Mouse (Mus musculus): ENCODE data around the gene Xxylt1. TPM values are rescaled to one million over a fixed set of nuclear protein-coding genes. Genes with fewer than 3 reads are reported as not detected.

Xxylt1 gene
- total RNA-seq, 2 experiments from 2014 or later, result 20.0 to 21.6 TPM

GRCm38 (mm10) chr16:31062918-31063317, 18.3 kb downstream of the Xxylt1 start:
- no peak for DNase-seq (ENCODE audit: extremely low spot score in 1 of 2, low spot score in 1 of 2)

DNA sequence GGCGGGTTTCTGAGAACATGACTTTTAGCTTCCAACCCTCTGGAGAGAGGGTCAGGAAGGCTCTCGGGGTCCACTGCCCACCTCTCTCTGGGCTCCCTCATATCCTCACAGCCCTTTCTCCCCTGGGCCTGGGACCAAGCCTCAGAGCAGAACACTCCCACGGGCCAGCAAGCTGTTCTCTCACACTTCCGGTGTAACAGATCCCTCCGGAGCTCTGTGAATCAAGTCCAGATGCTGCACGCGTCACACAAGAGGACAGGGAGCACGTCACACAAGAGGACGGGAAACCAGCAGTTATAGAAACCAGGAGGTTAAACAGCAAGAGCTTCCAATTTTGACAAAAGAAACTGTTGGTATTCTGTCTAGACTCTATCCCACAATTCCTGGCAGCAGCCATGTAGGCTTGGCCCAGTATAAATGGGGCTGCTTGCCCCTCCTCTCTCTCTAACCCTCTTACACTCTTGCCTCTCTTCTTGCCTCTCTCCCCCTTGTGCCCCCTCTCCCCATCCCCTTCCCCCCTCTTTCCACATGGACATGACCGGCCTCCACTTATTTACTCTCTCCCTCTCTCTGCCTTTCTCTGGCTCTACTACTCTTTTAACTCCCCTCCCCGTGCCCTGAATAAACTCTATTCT, 19.9 kb downstream of the Xxylt1 start:
- DNase-seq (ENCODE audit: extremely low spot score in 1 of 2, low spot score in 1 of 2), result no peak

DNA sequence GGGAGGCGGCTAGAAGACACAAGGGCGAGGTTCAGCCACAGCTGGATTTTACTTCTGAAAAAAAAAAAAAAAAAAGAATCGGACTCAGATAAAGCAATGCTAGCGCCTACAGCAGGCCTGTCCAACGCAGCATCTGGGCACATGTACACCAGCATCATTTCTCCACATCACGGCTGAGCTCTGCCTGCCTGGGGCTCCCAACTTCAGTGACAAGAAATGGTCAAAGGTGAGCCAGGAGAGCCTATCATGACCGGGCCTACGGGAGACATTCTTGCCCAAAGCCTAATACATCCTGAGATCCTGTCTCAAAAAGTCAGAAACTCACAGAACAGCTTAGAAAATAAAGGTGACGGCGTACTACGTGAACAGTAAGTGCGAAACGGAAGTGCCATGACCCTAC, 20.5 kb downstream of the Xxylt1 start:
- DNase-seq (ENCODE audit: extremely low spot score in 1 of 2, low spot score in 1 of 2), result no peak

DNA sequence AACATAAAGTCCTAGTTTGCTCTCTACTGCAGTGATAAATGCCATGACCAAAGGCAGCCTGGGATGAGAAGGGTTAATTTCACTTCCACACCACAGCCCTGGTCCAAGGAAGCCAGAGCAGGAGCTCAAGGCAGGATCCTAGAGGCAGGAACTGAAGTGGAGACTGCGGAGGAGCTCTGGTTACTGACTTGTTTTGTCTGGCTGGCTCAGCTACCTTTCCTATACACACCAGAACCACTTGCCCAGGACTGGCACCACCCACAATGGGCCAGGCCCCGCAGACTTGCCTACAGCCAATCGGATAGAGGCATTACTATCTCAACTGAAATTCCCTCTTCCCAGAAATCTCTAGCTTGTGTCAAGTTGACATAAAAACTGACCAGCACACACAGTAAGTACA, 21.0 kb downstream of the Xxylt1 start:
- no peak for DNase-seq (ENCODE audit: extremely low spot score in 1 of 2, low spot score in 1 of 2)

DNA sequence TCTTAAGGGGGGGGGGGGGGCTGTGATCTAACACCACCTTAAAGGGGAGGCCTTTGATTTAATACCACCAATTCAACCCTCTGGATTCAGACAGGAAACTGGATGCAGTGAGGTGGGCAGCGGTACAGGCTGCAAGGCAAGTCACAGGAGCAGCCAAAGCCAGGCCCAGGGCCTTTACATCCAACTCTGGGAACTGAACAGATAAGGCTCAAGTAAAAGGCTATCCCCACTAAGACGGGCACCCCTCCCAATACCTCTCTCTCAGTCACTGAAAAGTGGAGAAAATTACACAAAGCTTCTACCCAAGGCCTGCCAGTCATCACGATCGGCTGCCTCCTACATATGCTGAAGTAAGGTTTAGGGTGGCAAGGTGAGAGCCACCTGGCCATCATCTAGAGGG, 21.5 kb downstream of the Xxylt1 start:
- no peak for DNase-seq (ENCODE audit: extremely low spot score in 1 of 2, low spot score in 1 of 2)

- no peak for DNase-seq (ENCODE audit: extremely low spot score in 1 of 2, low spot score in 1 of 2)
Observed at GRCm38 (mm10) chr16:31052812-31053211, 28.4 kb downstream of the Xxylt1 start.

DNA sequence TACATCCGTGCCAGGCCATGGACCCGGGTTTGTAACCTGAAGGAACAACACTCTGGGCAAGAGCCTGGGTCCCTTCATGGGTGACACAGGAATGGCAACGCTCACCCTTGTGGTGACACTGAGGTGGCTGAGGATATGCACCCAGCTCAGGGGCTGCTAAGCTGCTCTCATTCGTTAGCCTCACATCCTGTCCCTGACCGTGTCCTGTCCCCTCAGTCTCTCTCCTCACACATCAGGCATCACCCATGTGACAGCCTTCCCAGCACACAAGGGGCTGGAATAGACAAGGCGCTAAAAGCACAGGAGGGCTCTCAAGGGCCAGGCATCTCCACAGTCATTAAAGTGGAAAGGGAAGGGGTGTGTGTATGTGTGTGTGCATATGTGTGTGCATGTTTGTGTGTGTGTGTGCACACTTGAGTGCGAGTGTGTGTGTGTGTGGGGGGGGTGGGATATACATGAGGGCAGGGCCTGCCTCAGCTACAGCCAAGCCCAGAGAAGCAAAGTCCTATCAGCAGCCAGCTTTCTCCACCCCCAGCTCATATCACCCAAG, 29.0 kb downstream of the Xxylt1 start:
- DNase-seq (ENCODE audit: extremely low spot score in 1 of 2, low spot score in 1 of 2), result no peak

GRCm38 (mm10) chr16:31050701-31051100, 30.5 kb downstream of the Xxylt1 start:
- DNase-seq (ENCODE audit: extremely low spot score in 1 of 2, low spot score in 1 of 2), result no peak

DNA sequence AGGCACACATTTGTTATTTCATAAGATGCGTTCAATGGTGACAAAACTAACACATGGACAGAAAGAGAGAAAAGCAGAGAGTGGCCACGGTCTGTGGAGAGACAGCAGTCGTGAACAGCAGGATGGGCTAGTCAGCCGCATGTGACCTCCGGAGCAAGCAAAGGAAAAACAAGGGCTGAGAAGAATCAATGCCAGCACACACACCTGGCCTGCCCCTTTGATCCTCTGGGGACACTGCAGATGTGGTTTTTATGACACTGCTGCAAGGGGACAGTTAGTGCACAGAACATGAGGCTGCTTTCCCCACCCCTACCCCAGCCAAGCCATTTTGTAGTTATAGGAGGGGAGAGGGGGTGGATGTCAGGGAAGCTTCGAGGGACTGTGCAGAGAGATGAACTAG, 33.0 kb downstream of the Xxylt1 start:
- DNase-seq (ENCODE audit: extremely low spot score in 1 of 2, low spot score in 1 of 2), result no peak

DNA sequence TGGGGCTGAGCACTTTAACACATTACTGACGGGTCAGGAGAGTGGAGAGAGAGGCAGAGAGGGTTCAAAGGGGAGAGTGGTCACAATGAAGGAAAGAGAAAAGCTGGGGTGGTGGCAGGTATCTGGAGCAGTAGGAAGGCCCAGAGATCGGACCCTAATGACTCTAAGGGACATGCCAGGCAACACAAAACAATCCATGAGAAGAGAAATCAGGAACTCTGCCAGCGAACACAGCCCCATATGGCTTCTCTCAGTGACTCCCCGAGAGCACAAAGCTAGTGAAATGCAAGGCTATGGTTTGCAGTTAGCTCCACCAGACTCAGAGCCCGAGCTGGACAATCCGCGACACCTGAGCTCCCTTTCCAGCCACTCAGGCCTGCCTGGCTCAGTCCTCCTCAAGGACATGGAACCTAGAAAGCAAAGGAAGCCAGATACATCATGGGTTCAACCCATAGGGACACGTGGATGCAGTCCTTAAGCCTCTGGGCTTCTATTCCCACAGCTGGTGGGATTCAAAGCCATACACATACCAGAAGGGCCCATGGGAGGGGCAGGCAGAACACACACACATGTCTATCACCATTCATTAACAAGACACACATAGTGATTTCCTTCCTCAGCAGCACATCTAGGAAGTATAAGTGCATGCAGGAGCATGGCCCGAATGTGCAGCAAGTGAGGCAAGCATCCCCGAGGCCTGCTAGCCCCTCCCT, 33.9 kb downstream of the Xxylt1 start:
- DNase-seq (ENCODE audit: extremely low spot score in 1 of 2, low spot score in 1 of 2), result no peak

DNA sequence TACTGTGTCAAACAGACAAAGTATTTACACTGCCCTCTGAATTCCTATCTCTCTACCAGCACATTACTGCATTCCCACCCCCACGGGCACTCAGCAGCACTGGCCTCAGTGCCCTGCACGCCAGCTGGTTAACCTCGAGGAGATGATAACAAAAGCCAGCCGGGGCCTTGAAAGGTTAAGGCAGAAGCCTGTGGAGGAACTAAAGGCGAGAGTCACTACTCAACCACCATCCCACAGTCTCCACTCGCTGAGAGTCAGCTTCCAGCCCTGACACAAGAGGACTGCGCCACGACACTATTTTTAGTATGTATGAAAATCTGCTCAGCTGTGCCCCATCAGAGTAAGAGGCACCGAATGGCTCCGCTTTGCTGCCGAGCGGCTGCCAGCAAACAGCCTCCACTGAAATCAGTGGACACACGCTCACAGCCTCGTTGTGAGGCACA, 35.0 kb downstream of the Xxylt1 start:
- no peak for DNase-seq (ENCODE audit: extremely low spot score in 1 of 2, low spot score in 1 of 2)

- no peak for DNase-seq (ENCODE audit: extremely low spot score in 1 of 2, low spot score in 1 of 2)
Observed at GRCm38 (mm10) chr16:31045211-31045610, 36.0 kb downstream of the Xxylt1 start.

GRCm38 (mm10) chr16:31043136-31043535, 38.1 kb downstream of the Xxylt1 start:
- DNase-seq (ENCODE audit: extremely low spot score in 1 of 2, low spot score in 1 of 2), result no peak

DNA sequence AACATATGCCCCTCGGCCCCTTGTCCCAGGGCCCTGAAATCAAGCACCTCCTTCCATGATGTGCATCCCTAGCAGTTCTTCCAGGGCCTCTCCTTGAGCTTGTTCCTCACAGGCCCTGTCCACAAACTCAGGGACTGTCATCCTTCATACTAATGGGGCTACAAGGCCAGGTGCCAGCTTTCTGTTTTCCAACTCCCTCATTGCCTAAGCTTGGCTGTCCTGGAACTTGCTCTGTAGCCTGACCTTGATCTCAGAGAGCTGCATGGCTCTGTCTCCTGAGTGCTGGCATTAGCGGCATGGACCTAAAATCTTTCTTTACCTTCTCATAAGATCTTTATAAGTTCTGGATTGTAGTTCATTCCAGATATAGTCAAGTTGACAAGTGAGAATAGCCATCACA, 39.7 kb downstream of the Xxylt1 start:
- DNase-seq (ENCODE audit: extremely low spot score in 1 of 2, low spot score in 1 of 2), result no peak

- DNase-seq (ENCODE audit: extremely low spot score in 1 of 2, low spot score in 1 of 2), result no peak
Observed at GRCm38 (mm10) chr16:31039803-31040459, 41.3 kb downstream of the Xxylt1 start.

- DNase-seq (ENCODE audit: extremely low spot score in 1 of 2, low spot score in 1 of 2), result no peak
Observed at GRCm38 (mm10) chr16:31037431-31037830, 43.8 kb downstream of the Xxylt1 start.

GRCm38 (mm10) chr16:31035651-31036245, 45.5 kb downstream of the Xxylt1 start:
- no peak for DNase-seq (ENCODE audit: extremely low spot score in 1 of 2, low spot score in 1 of 2)

GRCm38 (mm10) chr16:31035235-31035634, 46.0 kb downstream of the Xxylt1 start:
- DNase-seq (ENCODE audit: extremely low spot score in 1 of 2, low spot score in 1 of 2), result no peak

- DNase-seq (ENCODE audit: extremely low spot score in 1 of 2, low spot score in 1 of 2), result no peak
Observed at GRCm38 (mm10) chr16:31034051-31034450, 47.2 kb downstream of the Xxylt1 start.

DNA sequence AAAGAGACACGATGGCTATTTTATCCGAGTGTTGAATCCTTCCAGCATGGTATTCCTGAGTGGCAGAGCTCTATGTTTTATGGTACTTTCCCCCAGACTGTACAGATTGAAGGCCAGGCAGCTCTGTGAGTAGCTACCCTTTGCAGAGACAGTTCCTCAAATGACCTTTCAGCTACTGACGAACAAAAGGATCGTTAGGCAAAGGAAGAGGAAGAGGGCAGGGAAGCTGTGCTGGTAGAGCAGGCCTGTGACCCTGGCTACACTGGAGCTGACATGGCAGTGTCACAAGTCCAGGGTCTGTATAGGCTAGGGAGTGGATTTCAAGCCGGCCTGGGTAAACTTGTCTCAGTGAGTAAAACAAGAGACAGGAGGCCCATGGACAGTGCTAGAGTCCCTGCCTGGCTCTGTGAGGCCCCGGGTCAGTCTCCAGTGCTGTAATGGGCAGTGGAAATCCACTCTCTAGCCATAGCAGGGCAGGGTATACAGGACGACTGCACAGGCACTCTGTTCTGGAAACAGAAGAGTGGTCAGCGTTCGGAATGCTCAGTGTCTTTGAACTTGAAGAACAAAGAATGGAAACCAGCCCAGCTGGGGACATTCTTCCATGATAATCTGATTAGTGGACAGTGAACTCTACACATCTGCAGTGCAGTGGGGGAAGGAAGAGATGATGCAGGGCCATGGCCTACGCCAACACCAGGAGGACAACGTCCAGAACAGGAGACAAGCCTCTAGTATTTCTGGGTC, 51.3 kb downstream of the Xxylt1 start:
- DNase-seq (ENCODE audit: extremely low spot score in 1 of 2, low spot score in 1 of 2), result no peak

All from layer of hippocampus, postnatal 25 days (tissue).